Mouse (Mus musculus): ENCODE measurements at regions not wholly inside any gene's neighbourhood (a gene's known extent, or its start where the extent isn't known, plus 50 kb on each side); places are given as distances from the start of the nearest gene placed in this dataset.

DNA sequence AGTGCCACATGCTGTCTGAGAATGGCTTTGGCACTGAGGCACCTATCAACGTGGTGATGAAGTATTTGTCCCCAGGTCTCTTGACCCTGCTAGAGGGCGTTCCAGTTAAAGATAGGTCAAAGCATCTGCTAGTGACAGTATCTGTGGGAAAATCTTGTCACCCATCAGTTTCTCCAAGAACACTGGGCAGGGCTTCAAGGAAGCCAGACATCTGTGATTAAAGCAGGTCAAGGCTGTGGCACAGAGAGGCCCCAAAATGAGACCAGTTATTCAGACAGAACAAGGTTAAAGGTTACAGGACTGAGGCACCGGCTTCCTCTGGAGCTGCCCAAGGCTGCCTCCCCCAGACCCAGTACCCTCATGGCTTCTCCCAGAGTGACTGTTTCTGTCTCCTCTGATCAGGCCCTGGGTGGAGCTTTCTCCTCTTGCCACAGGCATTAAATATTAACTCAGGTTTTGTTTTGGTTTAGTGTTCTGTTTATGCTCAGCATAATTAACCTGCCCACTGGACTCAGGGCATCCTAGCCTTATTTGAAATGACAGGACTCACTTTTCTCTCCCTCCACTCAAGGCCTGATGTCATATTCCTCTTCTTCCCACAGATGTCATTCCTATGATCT, 128.6 kb downstream of the Tmem17 start:
- DNase-seq (ENCODE audit: extremely low spot score in 1 of 2, low spot score in 1 of 2), result no peak

DNA sequence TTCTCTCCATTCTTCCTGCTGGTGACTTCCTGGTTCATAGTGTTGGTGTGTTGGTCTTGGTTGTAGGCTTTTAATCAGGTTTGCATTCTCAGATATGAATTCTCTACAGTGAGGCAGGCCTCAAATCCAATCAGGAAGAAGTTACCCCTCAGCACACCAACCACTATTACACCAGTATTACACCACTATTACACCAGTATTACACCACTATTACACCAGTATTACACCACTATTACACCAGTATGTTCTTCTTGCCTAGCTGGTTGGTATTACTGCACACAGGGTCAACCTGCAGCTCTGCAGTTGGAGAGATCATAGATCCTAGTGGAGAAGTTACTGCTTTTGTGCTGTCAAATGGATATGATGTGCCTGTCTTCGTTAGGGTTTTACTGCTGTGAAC, 129.6 kb downstream of the Tmem17 start:
- DNase-seq (ENCODE audit: extremely low spot score in 1 of 2, low spot score in 1 of 2), result no peak

DNA sequence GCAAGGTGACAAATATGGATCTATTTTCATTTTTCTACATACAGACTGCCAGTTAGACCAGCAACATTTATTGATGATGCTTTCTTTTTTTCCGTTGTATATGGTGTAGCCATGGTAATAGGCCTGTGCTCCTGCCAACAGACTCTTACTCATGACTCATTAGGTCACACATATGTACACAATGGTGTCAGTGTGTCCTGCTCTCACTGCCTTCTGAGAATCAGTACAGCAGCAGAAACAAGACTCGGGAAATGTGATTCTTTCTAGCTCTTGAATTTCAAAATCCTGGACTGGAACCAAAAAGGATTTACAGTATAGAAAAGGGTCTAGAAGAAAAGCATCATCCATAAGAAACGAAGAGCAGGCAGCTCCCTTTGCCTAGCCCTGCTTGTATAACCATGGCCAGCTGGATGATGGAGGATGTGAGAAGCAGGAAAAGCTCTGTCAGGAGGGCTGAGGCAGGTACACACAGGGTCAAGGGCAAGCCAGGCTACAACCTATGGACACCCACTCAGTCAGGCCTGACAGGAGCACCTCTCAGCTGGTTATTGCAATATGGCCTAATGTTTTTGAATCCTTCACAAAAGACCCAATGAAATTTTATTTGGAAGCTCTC, 132.2 kb downstream of the Tmem17 start:
- no peak for DNase-seq (ENCODE audit: extremely low spot score in 1 of 2, low spot score in 1 of 2)

DNA sequence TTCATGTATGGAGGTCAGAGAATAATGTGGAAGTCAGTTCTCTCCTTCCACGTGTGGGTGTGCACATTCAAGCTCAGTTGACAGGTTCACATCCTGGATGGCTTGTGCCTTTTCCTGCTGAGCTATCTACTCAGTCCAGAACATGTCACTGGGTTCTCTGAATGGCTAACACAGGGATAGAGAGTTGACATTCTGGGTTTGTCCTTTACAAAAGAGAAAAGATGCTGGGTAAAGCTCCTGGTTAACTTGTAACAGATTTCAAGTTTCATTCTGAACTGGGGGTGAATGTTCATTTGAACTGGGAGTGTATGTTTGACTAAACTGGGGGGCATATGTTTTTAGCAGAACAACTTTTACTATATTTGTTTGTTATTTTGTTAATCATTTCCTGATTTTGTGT, 133.0 kb downstream of the Tmem17 start:
- no peak for DNase-seq (ENCODE audit: extremely low spot score in 1 of 2, low spot score in 1 of 2)

DNA sequence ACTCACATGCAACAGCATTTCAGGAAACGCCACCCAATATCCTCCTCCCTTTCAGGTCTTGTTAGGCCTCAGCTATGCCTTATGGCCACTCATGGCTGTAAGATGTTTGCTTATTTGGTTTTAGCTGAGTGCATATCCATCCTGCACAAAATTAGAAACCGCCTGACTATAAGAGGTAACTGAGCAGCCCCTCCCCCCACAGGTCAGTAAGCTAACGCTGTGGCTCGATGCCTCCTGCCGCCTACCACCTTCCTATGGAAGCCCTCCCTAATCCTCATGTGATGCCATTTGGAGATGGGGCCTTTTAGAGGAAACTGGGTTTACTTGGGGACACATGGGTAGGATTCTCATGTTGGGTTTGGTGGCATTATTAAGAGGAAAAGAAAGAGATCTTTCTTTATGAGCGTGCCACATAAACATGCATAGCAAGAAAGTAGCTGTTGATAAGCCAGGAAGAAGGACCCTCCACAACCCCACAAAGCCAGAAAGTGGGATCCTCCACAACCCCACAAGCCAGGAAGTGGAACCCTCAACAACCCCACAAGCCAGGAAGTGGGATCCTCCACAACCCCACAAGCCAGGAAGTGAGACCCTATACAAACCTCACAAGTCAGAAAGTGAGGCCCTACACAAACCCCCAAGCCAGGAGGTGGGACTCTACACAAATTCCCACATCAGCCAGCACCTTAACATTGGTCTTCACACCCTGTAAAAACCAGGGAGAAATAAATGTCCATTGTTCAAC, 134.5 kb downstream of the Tmem17 start:
- DNase-seq (ENCODE audit: extremely low spot score in 1 of 2, low spot score in 1 of 2), result no peak

DNA sequence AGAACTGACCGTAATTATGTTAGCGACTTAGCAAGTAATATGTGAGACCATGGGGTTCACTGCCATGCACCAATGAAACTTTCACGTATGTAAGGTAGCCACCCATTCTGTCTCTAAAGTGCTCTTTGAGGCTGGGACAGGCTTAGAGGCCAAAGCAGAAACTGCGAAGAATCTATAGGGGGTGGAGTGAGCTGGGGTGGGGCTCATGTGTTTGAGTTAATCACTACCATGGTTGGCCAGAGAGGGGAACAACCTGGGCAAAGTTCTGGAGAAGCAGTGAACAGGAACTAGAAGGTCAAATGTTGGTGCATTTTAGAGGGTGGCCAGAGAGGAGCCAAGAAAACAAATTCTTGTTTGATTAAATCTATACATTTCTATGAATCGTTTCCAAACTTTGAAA, 136.4 kb downstream of the Tmem17 start:
- no peak for DNase-seq (ENCODE audit: extremely low spot score in 1 of 2, low spot score in 1 of 2)

DNA sequence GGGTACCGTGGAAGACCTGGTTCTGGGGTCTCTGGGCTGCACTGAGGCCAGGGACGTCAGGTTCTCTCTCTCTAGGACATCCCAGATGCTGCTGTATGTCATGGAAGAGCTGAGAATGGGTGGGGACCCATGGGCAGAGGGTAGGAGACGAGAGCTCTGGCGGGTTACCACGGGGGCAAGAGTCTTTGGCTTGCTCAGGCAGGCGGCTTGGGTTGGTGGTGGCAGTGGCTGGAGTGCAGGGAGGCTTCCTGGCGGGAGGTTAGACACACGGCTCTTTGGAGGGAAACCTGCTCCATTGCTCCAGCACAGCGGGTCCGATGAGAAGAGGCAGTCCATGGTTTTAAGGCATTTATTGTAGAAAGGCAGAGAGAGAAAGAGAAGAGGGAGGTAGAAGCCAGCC, 138.9 kb downstream of the Tmem17 start:
- DNase-seq (ENCODE audit: extremely low spot score in 1 of 2, low spot score in 1 of 2), result no peak

DNA sequence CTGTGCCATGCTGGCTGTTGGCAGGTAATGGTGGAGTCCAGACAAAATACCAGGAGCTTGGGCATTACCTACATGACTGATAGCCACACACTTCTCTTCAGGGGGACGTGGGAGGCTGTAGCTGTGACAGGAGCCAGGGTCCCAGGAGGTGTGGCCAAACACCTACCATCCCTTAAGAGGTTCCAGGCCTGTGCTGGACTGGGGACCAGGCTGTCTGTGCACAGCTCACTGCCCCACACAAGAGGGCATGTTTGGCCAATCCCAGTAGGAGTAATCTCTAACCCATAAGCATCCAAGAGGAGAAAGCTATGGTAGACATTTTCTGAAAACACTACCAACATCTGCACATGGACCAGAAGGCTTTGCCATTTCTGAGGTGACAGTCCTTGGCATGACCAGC, 139.4 kb downstream of the Tmem17 start:
- no peak for DNase-seq (ENCODE audit: extremely low spot score in 1 of 2, low spot score in 1 of 2)

DNA sequence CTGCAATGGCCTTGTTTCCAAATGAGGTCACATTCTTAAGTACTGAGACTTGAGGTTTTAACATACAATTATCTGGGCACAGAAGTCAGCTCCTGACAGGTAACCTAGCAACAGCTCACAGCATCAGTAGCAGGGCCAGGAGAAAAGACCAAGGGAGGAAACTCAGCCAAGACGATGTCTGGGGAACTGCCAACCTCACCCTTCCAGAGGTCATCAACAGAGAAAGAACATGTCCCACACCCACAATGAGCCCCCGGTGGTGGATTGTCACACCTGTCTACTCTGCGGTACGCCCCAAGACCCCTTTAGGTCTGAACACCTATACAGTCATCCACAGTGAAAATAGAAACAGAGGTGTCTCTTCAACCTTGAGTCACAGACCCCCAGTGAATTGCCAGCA, 140.0 kb downstream of the Tmem17 start:
- no peak for DNase-seq (ENCODE audit: extremely low spot score in 1 of 2, low spot score in 1 of 2)

DNA sequence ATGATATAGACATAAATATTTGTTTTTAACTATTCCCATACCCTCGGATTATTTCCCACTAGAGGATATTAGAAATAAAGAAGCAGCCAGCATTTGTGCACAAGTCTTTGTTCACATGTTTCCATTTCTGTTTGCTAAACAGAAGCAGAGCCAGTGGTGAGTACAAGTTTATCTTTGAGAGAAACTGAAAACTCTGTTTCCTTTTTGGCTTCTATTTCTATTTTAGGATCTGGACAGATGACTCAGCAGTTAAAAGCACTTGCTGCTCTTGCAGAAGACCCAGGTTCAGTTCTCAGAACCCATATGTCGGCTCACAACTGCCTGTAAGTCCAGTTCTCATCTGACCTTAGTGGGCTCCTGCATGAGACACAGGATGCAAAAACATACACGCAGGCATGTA, 141.0 kb downstream of the Tmem17 start:
- DNase-seq (ENCODE audit: extremely low spot score in 1 of 2, low spot score in 1 of 2), result no peak

DNA sequence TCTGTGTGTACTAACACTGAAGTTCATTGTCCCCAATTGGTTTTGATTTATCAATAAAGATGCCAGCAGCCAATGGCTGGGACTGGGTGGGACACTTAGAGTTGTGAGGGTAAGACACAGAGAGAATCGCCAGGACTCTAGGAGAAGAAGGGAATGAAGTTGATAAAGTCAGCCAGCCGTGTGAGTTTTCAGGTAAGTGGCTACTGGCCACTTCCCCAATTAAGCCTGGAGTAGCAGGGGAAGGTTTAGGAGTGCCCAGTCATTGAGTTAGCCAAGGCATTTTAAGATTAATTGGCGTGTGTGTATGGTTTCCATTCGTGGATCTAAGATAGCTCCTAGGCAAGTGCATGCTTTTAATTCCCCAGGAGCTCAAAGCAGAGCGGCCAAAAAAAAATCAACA, 141.5 kb downstream of the Tmem17 start:
- DNase-seq (ENCODE audit: extremely low spot score in 1 of 2, low spot score in 1 of 2), result no peak

DNA sequence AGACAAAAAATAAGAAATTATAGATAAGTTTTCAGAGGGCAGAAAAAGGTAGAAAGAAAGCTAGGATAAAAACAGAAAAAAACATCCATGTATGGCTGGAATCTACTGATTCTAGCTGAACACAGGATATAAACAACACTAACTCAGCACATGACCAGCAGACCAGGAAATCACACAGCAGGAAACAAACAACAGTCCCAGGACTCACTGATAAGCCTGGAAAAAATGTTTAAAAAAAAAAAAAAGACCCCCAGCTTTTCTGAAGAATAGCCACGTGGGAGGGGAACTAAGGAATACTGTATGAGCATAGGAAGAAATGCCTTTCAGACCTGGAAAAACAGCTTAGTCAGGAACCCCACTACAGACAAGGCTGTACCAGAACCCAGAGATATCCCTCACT, 145.7 kb downstream of the Tmem17 start:
- no peak for DNase-seq (ENCODE audit: extremely low spot score in 1 of 2, low spot score in 1 of 2)

DNA sequence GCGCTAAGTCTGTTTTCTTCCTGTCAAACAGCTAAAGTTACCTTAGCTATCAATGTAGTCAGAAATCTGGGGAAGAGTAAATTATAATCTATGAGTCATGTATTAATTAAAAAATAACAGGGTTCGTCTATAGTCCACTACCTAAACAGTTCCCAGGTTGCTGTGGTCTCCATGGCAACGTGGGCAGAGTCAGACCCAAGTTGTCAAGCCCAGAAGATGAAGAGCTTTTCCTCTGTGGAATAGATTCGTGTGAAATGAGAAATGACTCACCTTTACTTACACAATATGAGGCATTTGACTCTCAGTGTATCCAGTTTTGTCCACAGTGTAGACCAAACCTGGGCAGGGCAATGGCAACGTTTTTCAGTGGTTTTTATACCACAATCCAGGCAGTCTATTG, 149.2 kb downstream of the Tmem17 start:
- no peak for DNase-seq (ENCODE audit: extremely low spot score in 1 of 2, low spot score in 1 of 2)

DNA sequence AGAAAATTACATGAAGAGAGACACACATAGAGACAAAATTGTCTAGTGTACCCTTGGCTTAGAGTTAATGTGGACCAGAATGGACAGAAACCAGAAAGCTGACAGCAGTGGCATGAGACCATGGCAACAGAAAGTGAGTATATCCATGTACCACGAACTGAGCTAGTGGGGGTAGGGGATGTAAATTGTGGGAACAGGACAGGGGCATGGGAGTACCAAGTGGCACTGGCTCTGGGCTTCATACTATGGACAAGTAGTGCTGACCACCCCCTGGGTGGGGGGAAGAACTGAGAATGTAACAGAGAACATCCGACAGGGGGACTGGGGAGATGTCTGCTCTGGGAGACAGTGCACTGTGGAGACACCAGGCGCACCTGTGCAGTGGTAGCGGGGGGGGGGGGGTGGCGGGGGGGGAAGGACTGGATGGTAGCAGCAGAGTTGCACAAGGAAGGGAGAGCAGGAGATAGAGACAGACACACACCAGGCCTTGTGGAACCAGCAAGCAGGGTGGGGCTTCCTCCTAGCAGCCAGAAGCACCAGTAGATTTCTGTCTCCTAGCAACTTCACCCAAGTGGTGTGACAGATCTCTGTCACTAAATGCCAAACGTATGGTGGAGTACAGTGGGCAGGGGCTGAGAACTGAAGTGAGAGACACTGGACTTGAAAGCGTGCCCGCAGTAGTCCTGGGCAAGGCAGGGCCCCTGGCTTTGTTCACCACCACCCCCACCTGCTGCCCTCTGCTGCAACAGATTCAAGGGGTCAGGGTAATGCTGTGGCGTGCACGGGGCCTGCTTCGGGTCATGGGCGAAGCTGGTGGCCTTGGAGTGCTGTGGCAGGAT, 150.0 kb downstream of the Tmem17 start:
- no peak for DNase-seq (ENCODE audit: extremely low spot score in 1 of 2, low spot score in 1 of 2)

DNA sequence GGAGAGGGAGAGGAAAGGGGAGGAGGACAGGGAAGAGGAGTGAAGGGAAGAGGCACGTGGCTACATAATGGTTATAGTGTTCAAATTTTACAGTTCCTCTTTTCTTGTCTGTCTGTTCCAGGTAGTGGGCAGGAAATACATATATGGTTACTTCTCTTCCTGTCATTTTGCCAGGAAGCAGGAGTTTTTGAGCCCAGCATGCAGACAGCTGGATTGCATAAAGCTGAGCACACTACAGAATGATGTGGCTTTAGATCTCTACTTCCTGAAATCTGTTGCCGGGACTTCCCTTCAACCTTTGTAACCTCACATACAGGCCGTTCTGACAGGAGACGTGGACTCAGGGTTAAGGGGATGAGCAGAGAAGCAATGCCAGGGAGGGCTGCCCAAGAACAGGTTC, 154.1 kb downstream of the Tmem17 start:
- no peak for DNase-seq (ENCODE audit: extremely low spot score in 1 of 2, low spot score in 1 of 2)

DNA sequence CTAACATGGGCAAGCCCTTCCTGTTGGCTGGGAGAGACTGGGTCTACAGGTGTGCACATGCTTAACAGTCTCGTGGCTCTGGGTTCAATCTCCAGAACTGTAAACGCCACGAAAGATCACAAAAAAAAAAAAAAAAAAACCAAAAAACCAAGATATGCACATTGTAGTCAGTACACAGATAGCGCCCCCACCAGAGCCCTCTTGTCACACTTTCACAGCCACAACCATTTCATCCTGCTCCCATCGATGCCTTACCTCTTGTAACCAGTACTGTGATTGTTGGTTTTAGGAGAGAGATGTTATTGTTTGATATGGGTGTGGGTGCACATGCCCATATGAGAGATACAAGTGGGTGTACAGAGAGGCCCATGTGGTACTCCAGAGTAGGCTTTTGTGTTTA, 154.5 kb downstream of the Tmem17 start:
- no peak for DNase-seq (ENCODE audit: extremely low spot score in 1 of 2, low spot score in 1 of 2)

DNA sequence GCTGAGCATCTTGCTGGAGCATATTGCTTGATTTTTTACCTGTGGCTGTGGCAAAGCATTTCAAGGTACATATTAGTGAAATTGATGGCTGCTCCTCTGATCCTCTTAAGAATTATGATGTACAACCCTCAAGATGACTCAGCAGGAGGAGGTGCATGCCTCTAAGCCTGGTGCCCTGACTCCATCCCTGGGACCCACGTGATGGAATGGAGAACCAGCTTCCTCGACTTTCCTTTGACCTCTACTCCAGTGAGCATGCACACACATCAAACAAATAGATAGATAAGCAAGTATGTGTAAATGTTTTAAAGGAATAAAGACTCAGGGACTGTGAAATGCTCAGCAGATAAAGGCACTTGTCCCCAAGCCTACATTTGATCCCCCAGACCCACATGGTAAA, 156.3 kb downstream of the Tmem17 start:
- no peak for DNase-seq (ENCODE audit: extremely low spot score in 1 of 2, low spot score in 1 of 2)

DNA sequence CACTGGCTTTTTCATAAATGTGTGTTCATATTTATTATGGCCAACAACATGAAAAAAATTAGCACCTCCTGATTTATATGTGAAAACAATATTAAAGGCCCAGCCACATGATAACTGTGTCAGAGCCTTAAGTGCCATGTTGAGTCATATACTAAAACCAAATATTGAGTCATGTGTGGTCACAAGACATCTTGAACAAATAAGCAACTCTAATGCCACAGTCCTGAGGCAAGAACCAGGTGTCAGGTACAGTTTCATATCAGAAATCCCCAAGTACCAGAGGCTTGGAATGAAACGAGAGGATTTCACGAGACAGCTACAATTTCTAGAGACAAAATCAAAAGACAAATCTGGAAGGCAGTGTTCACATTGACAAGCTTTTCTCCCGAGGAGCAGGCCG, 157.4 kb downstream of the Tmem17 start:
- DNase-seq (ENCODE audit: extremely low spot score in 1 of 2, low spot score in 1 of 2), result no peak

DNA sequence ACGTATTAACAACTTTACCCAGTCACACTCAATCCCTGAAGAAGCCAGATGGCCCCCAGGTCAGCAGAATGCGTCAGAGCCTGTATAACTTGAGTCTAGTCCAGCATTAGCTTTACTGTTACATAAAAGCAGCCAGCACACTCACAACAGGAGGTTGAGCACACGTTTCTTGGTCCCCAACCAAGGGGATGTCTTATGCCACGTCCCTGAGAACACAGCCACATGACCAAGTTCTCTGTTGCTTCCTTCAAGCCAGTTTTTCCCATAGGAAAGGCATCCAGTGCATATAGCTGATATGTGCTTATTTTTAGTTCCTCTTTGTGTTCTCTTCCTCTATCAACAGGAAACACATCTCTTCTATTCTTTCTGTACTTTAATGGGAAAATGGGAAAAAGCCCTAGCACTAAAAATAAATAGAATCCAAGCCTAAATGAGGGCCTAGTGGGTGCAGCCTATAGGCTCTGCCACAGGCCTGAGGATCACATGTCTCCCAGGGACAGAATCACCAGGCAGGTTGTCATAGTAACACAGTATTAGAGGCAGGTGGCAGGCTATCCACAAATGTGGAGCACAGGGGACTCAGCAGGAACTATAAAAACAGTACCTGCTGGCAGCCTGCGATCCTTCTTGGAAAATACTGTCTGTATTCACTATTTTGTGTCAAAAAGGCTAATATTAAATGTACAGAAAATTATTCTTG, 160.1 kb downstream of the Tmem17 start:
- DNase-seq (ENCODE audit: extremely low spot score in 1 of 2, low spot score in 1 of 2), result peak; percentile 33 to 60

DNA sequence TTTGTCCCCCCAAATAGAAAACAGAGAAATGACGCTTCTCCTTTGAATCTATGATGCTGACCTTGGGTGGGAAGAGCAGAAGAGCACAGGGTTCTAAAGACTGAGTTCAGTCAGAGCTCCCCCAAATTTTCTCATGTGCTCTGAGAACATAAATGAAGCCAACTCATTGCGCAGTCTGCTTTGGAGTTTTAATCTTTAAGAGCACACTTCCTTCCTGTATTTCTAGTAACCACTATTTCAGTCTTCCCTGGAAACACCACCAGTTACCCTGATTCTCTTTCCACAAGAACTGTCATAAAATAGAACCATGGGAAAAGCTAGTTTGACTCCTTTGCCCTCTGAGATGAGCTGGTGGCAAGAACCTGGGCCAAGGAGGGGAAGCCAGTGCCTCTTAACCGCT, 163.2 kb downstream of the Tmem17 start:
- DNase-seq (ENCODE audit: extremely low spot score in 1 of 2, low spot score in 1 of 2), result no peak

DNA sequence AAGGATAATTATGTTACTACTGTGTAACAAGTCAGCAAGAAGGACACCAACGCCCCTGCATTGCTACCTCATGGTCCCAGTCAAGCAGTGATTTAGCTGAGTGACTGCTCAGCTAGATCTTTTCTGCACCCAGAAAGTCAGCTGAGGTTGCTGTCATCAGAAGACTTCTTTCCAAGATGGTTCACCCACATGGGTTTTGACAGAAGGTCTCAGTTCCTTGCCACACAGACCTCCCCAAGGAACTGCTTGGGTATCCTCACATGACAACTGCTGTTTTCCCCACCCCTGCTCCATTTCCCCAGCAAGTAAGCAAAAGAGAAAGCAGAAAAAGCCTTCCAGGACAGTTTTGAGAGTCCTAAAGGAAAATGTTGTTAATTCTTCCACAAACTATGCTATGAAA, 163.9 kb downstream of the Tmem17 start:
- no peak for DNase-seq (ENCODE audit: extremely low spot score in 1 of 2, low spot score in 1 of 2)
